Mouse (Mus musculus) splenic B cell, adult 2 months (primary cell): ENCODE results near the gene Sucnr1.

ENCODE experiments used
- DNase-seq: peaks from one replicate; pipeline ENCODE4 v3.0.0-alpha.2; 2011; ENCODE audit warnings: low read depth, low spot score
- H3K27me3 ChIP-seq: 2 replicates; pipeline ENCODE4 v1.6.1; 2012; ENCODE audit warnings: mild to moderate bottlenecking, low read length, moderate library complexity, mixed read lengths; ENCODE audit not compliant: control insufficient read depth, poor library complexity, insufficient read depth, severe bottlenecking
- H3K36me3 ChIP-seq: 2 replicates; pipeline ENCODE4 v1.6.1; 2012; ENCODE audit warnings: mild to moderate bottlenecking, low read length, moderate library complexity, mixed read lengths; ENCODE audit not compliant: control insufficient read depth, poor library complexity, insufficient read depth, severe bottlenecking

Sucnr1 gene

GRCm38 (mm10) chr3:60081648-60082047 is at the start of gene Sucnr1:
Sucnr1 (plus strand) TSS chr3:60081869.
- no peaks in the 10 kb centered on the region for H3K27me3 ChIP-seq
- DNase-seq = no peak
- H3K36me3 ChIP-seq = no peaks in the 10 kb centered on the region

- H3K27me3 ChIP-seq = no peaks in the 10 kb centered on the region
- no peak for DNase-seq
These were observed 35.3 kb upstream of the Sucnr1 start for GRCm38 (mm10) chr3:60046221-60046913.

DNA sequence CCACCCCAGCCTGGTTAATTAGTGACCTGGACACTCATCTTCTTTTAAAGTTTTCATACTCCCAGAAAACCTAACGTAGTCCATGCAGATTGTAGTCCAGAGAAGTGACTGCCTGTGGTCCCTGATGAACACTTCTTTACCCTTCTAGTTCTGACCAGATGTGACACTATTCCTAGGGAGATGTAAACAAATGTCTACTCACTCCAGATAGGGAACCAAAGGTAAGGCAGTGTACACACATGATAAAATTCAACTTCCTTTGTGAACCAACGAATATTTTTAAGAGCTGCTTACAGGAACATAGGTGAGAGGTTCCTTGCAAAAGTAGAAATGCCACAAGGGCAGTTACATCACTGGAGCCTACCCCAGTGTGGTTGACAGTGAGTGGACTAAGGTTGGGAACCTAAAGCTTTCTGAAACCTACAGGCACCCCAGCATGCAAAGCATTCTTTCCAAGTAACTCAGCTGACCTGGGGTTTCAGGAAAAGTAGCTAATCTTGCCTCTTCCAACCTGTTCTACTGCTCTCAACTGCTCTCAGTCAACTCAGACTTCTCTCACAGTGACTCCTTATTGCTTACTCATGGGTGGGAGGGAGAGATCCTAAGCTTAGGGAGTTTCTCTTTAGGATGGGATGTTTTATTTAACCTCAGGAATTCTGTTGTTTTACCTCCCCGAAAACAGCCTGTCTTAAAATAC is 28.3 kb upstream of the Sucnr1 start:
- DNase-seq = no peak
- Histone ChIP-seq H3K27me3 (no peaks in the 10 kb centered on the region), H3K36me3 (no peaks in the 10 kb centered on the region)

More at GRCm38 (mm10) chr3:60046221-60046913, 35.3 kb upstream of the Sucnr1 start:
- H3K36me3 ChIP-seq = no peaks in the 10 kb centered on the region

GRCm38 (mm10) chr3:60053931-60054330 is 27.7 kb upstream of the Sucnr1 start:
- Histone ChIP-seq H3K27me3 (no peaks in the 10 kb centered on the region), H3K36me3 (no peaks in the 10 kb centered on the region)
- no peak for DNase-seq

DNA sequence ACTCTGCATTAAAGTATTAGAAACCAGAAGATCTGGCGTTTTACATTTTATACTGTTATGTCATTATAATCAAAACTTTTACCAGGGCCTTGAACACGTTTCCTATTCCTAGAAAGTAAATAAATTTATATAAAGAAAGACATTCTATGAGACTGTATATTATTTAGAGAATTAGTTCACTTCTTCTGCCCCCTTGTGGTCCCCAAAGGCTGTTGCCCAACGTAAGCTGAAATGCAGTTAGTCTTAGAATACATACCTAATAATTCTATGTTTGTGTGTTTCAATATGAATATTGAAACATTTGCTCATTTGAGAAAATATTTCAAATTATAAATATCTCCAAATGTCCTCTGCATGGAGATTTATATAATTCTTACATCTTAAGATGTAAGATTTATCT is 25.2 kb upstream of the Sucnr1 start:
- DNase-seq = peak; percentile 51
- Histone ChIP-seq H3K27me3 (no peaks in the 10 kb centered on the region), H3K36me3 (no peaks in the 10 kb centered on the region)

DNA sequence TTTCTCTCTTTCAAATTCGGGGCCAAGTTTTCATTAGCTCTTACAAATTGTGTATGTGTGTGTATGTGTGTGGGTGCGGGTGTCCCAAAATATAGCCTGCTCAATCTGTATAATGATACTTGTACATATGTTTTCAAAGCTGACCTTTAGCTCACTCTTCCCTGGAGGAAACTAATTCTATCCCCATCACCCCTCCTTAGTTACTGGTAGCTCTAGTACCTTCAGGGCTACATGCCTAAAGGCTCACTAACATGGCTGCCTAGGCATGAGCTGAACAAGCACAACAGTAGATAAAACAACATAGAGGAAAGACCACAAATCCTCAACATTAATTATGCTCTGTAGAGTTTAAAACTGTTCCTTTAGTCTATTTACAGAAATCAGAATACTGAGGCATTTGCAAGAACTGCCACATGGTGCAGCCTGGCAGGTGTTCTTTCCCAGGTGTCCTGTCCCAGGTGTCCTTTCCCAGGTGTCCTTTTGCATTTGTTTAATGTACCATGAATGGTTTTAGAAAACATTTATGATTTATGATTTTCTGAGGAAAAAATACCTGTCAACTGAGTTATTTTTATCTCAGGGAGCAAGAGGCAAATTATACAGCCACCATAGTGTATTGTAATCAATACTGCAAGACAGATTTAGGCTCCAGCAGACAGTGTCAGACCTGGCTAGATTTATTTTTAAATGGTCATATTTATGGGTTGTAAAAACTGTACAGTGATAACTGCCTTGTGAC is 24.4 kb upstream of the Sucnr1 start:
- no peaks in the 10 kb centered on the region for H3K36me3 ChIP-seq
- no peak for DNase-seq
- H3K27me3 ChIP-seq = no peaks in the 10 kb centered on the region

DNA sequence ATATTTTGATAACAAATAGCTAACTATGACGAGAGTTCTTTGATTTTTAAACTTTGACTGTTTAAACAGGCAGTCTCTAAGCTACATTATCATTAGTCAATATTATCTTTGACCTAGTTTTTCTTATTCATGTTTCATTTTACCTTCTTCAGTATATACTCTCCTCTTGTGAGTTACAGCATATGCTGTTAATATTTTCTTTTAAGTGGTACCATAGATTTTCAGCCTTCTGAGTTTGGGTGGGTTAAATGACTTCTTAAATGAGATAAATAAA is 23.9 kb upstream of the Sucnr1 start:
- no peaks in the 10 kb centered on the region for H3K27me3 ChIP-seq
- no peak for DNase-seq
- no peaks in the 10 kb centered on the region for H3K36me3 ChIP-seq

DNA sequence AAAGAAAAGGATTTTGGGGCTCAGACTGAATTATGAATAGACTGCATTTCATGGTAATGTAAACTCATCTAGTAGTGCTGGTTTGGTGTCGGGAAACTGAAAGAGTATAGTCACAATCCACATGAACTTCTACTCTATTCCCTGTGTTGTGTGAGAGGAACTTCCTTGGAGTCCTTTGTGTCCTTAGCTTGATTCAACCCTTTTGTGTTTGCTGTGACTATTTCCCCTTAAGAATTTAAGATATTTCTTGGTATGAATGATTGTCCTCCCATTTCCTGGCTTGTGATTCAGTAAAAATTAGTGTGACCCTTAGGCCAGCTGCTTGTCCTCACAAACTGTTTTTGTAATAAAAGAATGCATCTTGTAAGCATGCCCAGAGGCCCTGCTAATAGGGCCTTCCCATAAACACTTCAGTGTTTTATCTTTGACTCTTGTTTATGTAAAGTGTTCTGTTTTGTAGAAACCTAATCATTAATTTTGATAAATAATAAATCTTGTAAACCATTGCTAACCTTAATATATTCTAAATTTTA is 2.7 kb upstream of the Sucnr1 start:
- no peak for DNase-seq
- Histone ChIP-seq H3K36me3 (no peaks in the 10 kb centered on the region), H3K27me3 (no peaks in the 10 kb centered on the region)

DNA sequence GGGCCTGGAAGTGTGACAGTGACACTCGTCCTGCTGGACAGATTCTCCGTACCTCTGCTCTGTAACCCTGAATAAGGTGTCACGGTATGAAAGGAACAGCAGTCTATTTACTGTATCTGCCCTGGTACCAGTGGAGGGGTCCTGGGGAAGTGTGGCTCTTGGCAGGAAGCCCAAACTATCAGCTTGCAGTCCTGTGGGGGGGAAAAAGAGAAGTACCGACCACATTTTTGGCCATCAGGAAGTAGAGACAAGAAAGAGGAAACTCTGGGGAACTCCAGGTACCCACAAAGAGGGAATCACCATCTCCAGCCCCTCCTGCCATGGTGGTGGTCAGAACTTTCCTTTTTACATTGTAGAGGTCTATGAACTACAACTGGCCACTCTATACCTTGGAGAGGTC is 1.1 kb upstream of the Sucnr1 start:
- Histone ChIP-seq H3K36me3 (no peaks in the 10 kb centered on the region), H3K27me3 (no peaks in the 10 kb centered on the region)
- DNase-seq = peak; percentile 81

GRCm38 (mm10) chr3:60082746-60083145 is 1.1 kb downstream of the Sucnr1 start:
- Histone ChIP-seq H3K27me3 (no peaks in the 10 kb centered on the region), H3K36me3 (no peaks in the 10 kb centered on the region)
- no peak for DNase-seq

DNA sequence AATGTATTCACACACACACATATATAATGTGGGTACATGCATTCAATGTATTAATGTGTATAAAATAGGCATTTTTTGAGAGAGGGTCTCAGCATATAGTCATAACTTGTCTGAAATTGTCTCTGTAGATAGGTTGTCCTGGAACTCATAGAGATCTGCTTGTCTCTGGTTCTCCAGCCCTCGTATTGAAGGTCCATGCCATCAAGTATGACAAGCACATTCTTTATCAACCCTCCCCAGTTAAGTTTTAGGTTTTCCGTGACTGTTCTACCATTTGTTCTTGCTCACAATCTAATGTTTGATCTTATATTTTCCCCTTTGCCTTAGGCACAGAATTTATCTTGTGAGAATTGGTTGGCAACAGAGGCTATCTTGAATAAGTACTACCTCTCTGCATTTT is 4.1 kb downstream of the Sucnr1 start:
- no peak for DNase-seq
- Histone ChIP-seq H3K27me3 (no peaks in the 10 kb centered on the region), H3K36me3 (no peaks in the 10 kb centered on the region)

DNA sequence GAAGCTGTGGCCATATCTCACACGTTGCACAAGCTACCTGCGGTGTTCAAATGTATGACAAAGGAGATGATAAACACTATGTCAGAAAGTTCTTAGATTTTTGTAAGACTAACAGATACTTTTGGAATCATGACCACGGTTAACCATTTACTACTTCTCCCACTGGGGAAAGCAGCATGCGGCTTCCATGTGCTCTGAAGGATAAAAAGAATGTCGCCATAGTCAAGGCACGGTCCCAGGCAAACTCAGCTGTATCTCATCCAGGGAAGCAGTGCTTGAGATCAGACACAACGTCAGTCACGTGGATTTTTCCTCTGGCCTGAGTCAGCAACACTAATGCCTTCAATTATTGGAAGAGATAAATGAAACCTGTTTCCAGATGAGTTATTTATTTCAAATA is 9.7 kb downstream of the Sucnr1 start:
- no peak for DNase-seq
- no peaks in the 10 kb centered on the region for H3K36me3 ChIP-seq
- H3K27me3 ChIP-seq = no peaks in the 10 kb centered on the region

GRCm38 (mm10) chr3:60094386-60095156 is 12.9 kb downstream of the Sucnr1 start:
- no peak for DNase-seq
- no peaks in the 10 kb centered on the region for H3K27me3 ChIP-seq

DNA sequence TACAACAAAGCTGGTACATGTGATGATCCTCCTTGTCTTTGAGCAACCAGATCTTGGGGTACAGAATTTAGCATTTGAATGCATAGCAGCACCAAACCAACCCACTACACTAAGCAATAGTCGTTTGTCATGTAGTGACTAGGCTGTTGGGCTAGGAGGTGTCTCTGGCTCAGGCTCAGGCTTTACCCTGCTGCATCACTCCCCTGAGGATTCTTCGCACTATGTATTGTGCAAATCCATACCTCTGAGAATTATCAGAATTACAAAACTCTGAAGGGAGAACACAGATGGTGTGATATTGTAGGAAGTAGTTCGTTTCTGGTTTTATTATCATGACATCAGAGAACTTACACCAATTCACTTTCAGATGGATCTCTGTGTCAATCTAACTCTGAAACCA is 15.3 kb downstream of the Sucnr1 start:
- H3K27me3 ChIP-seq = no peaks in the 10 kb centered on the region
- H3K36me3 ChIP-seq = no peaks in the 10 kb centered on the region
- no peak for DNase-seq

More at GRCm38 (mm10) chr3:60094386-60095156, 12.9 kb downstream of the Sucnr1 start:
- H3K36me3 ChIP-seq = no peaks in the 10 kb centered on the region
